Comparison of ENCODE assay signal across 8 mouse cellular contexts in the genomic region with DNA sequence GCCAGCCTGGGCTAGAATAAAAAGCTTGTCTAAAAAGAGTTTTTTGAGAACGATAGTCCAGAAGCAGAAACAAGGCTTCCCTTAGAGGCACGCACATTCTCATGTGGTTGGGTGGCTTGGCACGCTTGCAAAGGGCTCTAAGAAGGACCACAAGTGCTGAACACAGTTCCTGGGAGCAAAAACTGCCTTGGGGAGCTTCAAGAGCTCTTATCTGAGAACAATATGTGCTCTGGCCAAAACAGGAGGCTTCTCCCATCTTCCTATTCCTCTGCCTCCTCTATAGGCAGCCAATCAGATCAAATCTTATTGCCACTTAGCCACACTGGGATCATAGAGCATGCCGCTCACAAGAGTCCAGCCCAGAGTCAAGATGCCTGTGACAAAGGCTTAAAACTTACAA. TPM values are rescaled to one million over a fixed set of nuclear protein-coding genes. Genes with fewer than 3 reads are reported as not detected.
A peak's percentile ranks its signal among the peaks of the same experiment; 100 is the strongest.
DNase-seq lines count a peak whose midpoint lies in the region; ATAC-seq lines count a peak whose summit lies in the region.

No protein-coding gene starts in this region.

- no peak overlapping the region for H3K4me3 ChIP-seq in kidney, embryonic 14.5 days (ENCODE audit: low read length)
- H3K4me3 ChIP-seq in forebrain, embryonic 14.5 days (ENCODE audit: low read depth, low read length), result no peak overlapping the region
- no peak overlapping the region for H3K4me3 ChIP-seq in limb, embryonic 10.5 days
- no peak overlapping the region for H3K4me3 ChIP-seq in midbrain, embryonic 16.5 days (ENCODE audit: low read depth, low read length)

- no peaks in the 10 kb centered on the region; the same call in 1 of the 2 replicates for H3K36me3 ChIP-seq in kidney, embryonic 14.5 days (ENCODE audit: control insufficient read depth, insufficient read depth, low read length)
- no peaks in the 10 kb centered on the region for H3K36me3 ChIP-seq in forebrain, embryonic 14.5 days (ENCODE audit: control insufficient read depth, insufficient read depth, low read length)
- peaks cover 54% of the 10 kb centered on the region for H3K36me3 ChIP-seq in limb, embryonic 10.5 days
- no peaks in the 10 kb centered on the region for H3K36me3 ChIP-seq in midbrain, embryonic 16.5 days (ENCODE audit: control insufficient read depth, insufficient read depth, low read length)

- H3K9ac ChIP-seq in kidney, embryonic 14.5 days (ENCODE audit: low read depth, low read length), result peak overlapping the region; percentile 8; the same call in 1 of the 2 replicates
- no peak overlapping the region for H3K9ac ChIP-seq in forebrain, embryonic 14.5 days (ENCODE audit: low read length)
- H3K9ac ChIP-seq in midbrain, embryonic 16.5 days (ENCODE audit: low read depth, low read length), result no peak overlapping the region

- H3K9me3 ChIP-seq in kidney, embryonic 14.5 days (ENCODE audit: control insufficient read depth, low read length), result no peaks in the 10 kb centered on the region; the same call in 1 of the 2 replicates
- H3K9me3 ChIP-seq in forebrain, embryonic 14.5 days (replicated peaks; ENCODE audit: control insufficient read depth, low read length), result no peaks in the 10 kb centered on the region
- H3K9me3 ChIP-seq in limb, embryonic 10.5 days (replicated peaks), result no peaks in the 10 kb centered on the region
- H3K9me3 ChIP-seq in midbrain, embryonic 16.5 days (replicated peaks; ENCODE audit: control insufficient read depth, low read length, poor library complexity, severe bottlenecking), result no peaks in the 10 kb centered on the region

- whole genome bisulfite sequencing in kidney, embryonic 14.5 days, result 74% methylated on average over 4 of the region's 4 CpGs
- WGBS in forebrain, embryonic 14.5 days, result 77% methylated on average over 4 of the region's 4 CpGs
- WGBS in limb, embryonic 10.5 days, result 93% methylated on average over 4 of the region's 4 CpGs
- WGBS in midbrain, embryonic 16.5 days, result 77% methylated on average over 4 of the region's 4 CpGs

- no peak for DNase-seq in kidney, adult 11 months
- DNase-seq in forebrain, embryonic 14.5 days (ENCODE audit: low spot score), result no peak
- DNase-seq in limb, embryonic 10.5 days (ENCODE audit: low spot score), result no peak
- DNase-seq in left cerebral cortex, postnatal 36 days (ENCODE audit: low spot score in 2 of 2), result no peak
- DNase-seq in left cerebral cortex, adult 18-20 months (ENCODE audit: low spot score in 2 of 2), result no peak
- DNase-seq in left cerebral cortex, adult 8-10 months (ENCODE audit: low spot score in 2 of 2), result no peak

- no peak overlapping the region; the same call in 1 of the 2 replicates for H3K4me2 ChIP-seq in kidney, embryonic 14.5 days (replicated peaks; ENCODE audit: low read depth, low read length)
- H3K4me2 ChIP-seq in forebrain, embryonic 14.5 days (ENCODE audit: low read length), result no peak overlapping the region
- H3K4me2 ChIP-seq in midbrain, embryonic 16.5 days (ENCODE audit: low read length), result no peak overlapping the region

- H3K27me3 ChIP-seq in kidney, embryonic 14.5 days (ENCODE audit: control insufficient read depth, insufficient read depth, low read length), result no peaks in the 10 kb centered on the region
- H3K27me3 ChIP-seq in forebrain, embryonic 14.5 days (replicated peaks; ENCODE audit: control insufficient read depth, insufficient read depth, low read length), result no peaks in the 10 kb centered on the region
- H3K27me3 ChIP-seq in limb, embryonic 10.5 days (ENCODE audit: low read depth, poor library complexity, severe bottlenecking), result no peaks in the 10 kb centered on the region
- H3K27me3 ChIP-seq in midbrain, embryonic 16.5 days (ENCODE audit: control insufficient read depth, insufficient read depth, low read depth, low read length), result no peaks in the 10 kb centered on the region

- intact Hi-C loops in left cerebral cortex, postnatal 36 days (cut with DNase I), result no loop called here

- H3K4me1 ChIP-seq in kidney, embryonic 14.5 days (ENCODE audit: control insufficient read depth, insufficient read depth, low read length), result peaks cover 33% of the 10 kb centered on the region
- peaks cover 26% of the 10 kb centered on the region for H3K4me1 ChIP-seq in forebrain, embryonic 14.5 days (ENCODE audit: control insufficient read depth, insufficient read depth, low read length)
- peaks cover 14% of the 10 kb centered on the region; the same call in 1 of the 2 replicates for H3K4me1 ChIP-seq in limb, embryonic 10.5 days
- peaks cover 15% of the 10 kb centered on the region for H3K4me1 ChIP-seq in midbrain, embryonic 16.5 days (ENCODE audit: control insufficient read depth, insufficient read depth, low read length)

- ATAC-seq in kidney, embryonic 14.5 days (ENCODE audit: low FRiP score, low TSS enrichment), result no peak; the same call in 1 of the 2 replicates
- ATAC-seq in forebrain, embryonic 14.5 days, result no peak
- ATAC-seq in midbrain, embryonic 16.5 days, result no peak

- peak overlapping the region; percentile 91 for H3K27ac ChIP-seq in kidney, embryonic 14.5 days (ENCODE audit: low read depth, low read length)
- peak overlapping the region; percentile 9; the same call in 1 of the 2 replicates for H3K27ac ChIP-seq in forebrain, embryonic 14.5 days (ENCODE audit: low read depth, low read length)
- H3K27ac ChIP-seq in limb, embryonic 10.5 days, result peak overlapping the region; percentile 56; the same call in 1 of the 2 replicates
- H3K27ac ChIP-seq in midbrain, embryonic 16.5 days (ENCODE audit: low read length), result peak overlapping the region; percentile 6

RNA-seq across cellular contexts. Expression of a gene that starts 18.3 kb away (rescaled TPM):
- 68.5 and 132 TPM in 2 replicates for polyA plus RNA-seq in kidney, embryonic 14.5 days (2014; fragmentation: Nextera tagmentation; extraction: Ambion mirVana)
- polyA plus RNA-seq in forebrain, embryonic 14.5 days (2014; fragmentation: Nextera tagmentation; extraction: Ambion mirVana), result 74.1 and 74.4 TPM in 2 replicates
- polyA plus RNA-seq in limb, embryonic 10.5 days (2016; fragmentation: Nextera tagmentation; extraction: Ambion mirVana), result 208 and 220 TPM in 2 replicates
- polyA plus RNA-seq in midbrain, embryonic 16.5 days (2015; fragmentation: Nextera tagmentation; extraction: Ambion mirVana), result 49.2 and 55.6 TPM in 2 replicates
- 10 to 100 TPM; 33.8 to 36.2 TPM for total RNA-seq in left cerebral cortex, postnatal 36 days (2021)
- 10 to 100 TPM; 30.2 to 35.7 TPM for total RNA-seq in left cerebral cortex, adult 18-20 months (2021)
- 10 to 100 TPM; 40.1 to 47.4 (median 42.7) TPM for total RNA-seq in left cerebral cortex, adult 8-10 months (2022)

Comparison
In these comparisons a context has a peak if more than half of its experiments do, and no peak if none do; other contexts are left out.
1. H3K27ac ChIP-seq: peak in every context shown above with its lines; median percentile 91 in kidney, embryonic 14.5 days; 56 in limb, embryonic 10.5 days; 9 in forebrain, embryonic 14.5 days; 6 in midbrain, embryonic 16.5 days.